Comparison of ENCODE assay signal across 14 mouse cellular contexts in genomic region chr2:7346703-7347461, GRCm38 (mm10).
DNase-seq lines count a peak whose midpoint lies in the region; ATAC-seq and TF ChIP-seq lines count a peak whose summit lies in the region.
"Had no signal": no experiment of that assay in that cellular context is flagged by ENCODE, and none has a peak within 500 bp of the region (broad histone marks: within the 10 kb centered on the region; RNA-seq: fewer than 3 reads in every experiment).

No protein-coding gene starts in this region.

- peak overlapping the region; percentile 35 for H3K27ac ChIP-seq in heart, postnatal 0 days (ENCODE audit: low read depth)
- no peak overlapping the region for H3K27ac ChIP-seq in intestine, embryonic 16.5 days (ENCODE audit: low read length)
- H3K27ac ChIP-seq: gastrocnemius, adult 2 months had no signal

- intact Hi-C loops in heart, postnatal 25 days (cut with DNase I): no loop called here
- intact Hi-C loops in left cerebral cortex, postnatal 25 days (cut with DNase I): no loop called here

- H3K4me1 ChIP-seq in heart, postnatal 0 days (ENCODE audit: control insufficient read depth, insufficient read depth): 0 out of 2 replicates have a peak, but pooled peaks cover 7% of the 10 kb centered on the region
- no peaks in the 10 kb centered on the region for H3K4me1 ChIP-seq in intestine, embryonic 16.5 days (ENCODE audit: control insufficient read depth, insufficient read depth, low read length)

- ATAC-seq in heart, postnatal 0 days (ENCODE audit: insufficient read depth, low read depth): peak; percentile 87
- ATAC-seq in intestine, embryonic 16.5 days: peak; percentile 72
- ATAC-seq: CD4-positive, CD25-positive, alpha-beta regulatory T cell, adult 4 months; Patski had no signal

- peak; percentile 71 for TF ChIP-seq EP300 in heart, postnatal 0 days (IDR thresholded peaks at IDR 0.05; ENCODE audit: low read depth)

- no peaks in the 10 kb centered on the region for H3K9me3 ChIP-seq in heart, postnatal 0 days (replicated peaks; ENCODE audit: control insufficient read depth, low read length)
- H3K9me3 ChIP-seq in intestine, embryonic 16.5 days (ENCODE audit: control insufficient read depth, low read length): no peaks in the 10 kb centered on the region

- no peak overlapping the region for H3K4me2 ChIP-seq in heart, postnatal 0 days (ENCODE audit: low read depth, low read length)
- no peak overlapping the region for H3K4me2 ChIP-seq in intestine, embryonic 16.5 days (ENCODE audit: low read depth, low read length)

- H3K27me3 ChIP-seq in heart, postnatal 0 days (ENCODE audit: control insufficient read depth, insufficient read depth, low read length): no peaks in the 10 kb centered on the region
- no peaks in the 10 kb centered on the region for H3K27me3 ChIP-seq in intestine, embryonic 16.5 days (replicated peaks; ENCODE audit: control insufficient read depth, insufficient read depth, low read length)
- H3K27me3 ChIP-seq: Patski had no signal

- 36% methylated on average over 4 of the region's 4 CpGs for WGBS in heart, postnatal 0 days
- WGBS in intestine, embryonic 16.5 days: 55% methylated on average over 4 of the region's 4 CpGs

- no peaks in the 10 kb centered on the region for H3K36me3 ChIP-seq in heart, postnatal 0 days (replicated peaks; ENCODE audit: control insufficient read depth, insufficient read depth, low read length)
- H3K36me3 ChIP-seq in intestine, embryonic 16.5 days (ENCODE audit: control insufficient read depth, insufficient read depth, low read length): no peaks in the 10 kb centered on the region

- no peak overlapping the region for H3K4me3 ChIP-seq in heart, postnatal 0 days (ENCODE audit: low read depth, low read length)
- H3K4me3 ChIP-seq in intestine, embryonic 16.5 days (ENCODE audit: low read length): no peak overlapping the region
- H3K4me3 ChIP-seq: gastrocnemius, adult 2 months had no signal

- DNase-seq in heart, postnatal 0 days (ENCODE audit: low spot score): peak; percentile 52
- no peak for DNase-seq in heart, postnatal 25 days (ENCODE audit: low spot score)
- DNase-seq in Muller cell, postnatal 12 days (ENCODE audit: inconsistent ontology term): peak; percentile 20
- DNase-seq in left cerebral cortex, postnatal 25 days (ENCODE audit: low spot score in 2 of 2): peak; percentile 48 to 78
- DNase-seq in urinary bladder, postnatal 4 days (ENCODE audit: low spot score in 2 of 2): no peak
- no peak for DNase-seq in thymus, postnatal 36 days
- DNase-seq in natural killer cell, adult 2 months (ENCODE audit: low spot score in 2 of 2): no peak
- DNase-seq: adrenal gland, adult 2 months; gastrocnemius, adult 2 months; heart, postnatal 36 days; kidney, adult 8-10 months had no signal

- H3K9ac ChIP-seq in heart, postnatal 0 days (replicated peaks; ENCODE audit: low read depth, low read length): no peak overlapping the region
- no peak overlapping the region for H3K9ac ChIP-seq in intestine, embryonic 16.5 days (ENCODE audit: low read depth, low read length)

- no peak for TF ChIP-seq CTCF in heart, postnatal 0 days (IDR thresholded peaks at IDR 0.05; ENCODE audit: low read depth)

Comparison
In these comparisons a context has a peak if more than half of its experiments do, and no peak if none do; other contexts are left out.
1. DNase-seq: peak in heart, postnatal 0 days (single experiment), Muller cell, postnatal 12 days (single experiment) and left cerebral cortex, postnatal 25 days (2 of 2); none in heart, postnatal 25 days (single experiment), urinary bladder, postnatal 4 days (0 of 2), thymus, postnatal 36 days (0 of 2) and natural killer cell, adult 2 months (0 of 2).